Mouse (Mus musculus): ENCODE results near the gene Mipol1. TPM values are rescaled to one million over a fixed set of nuclear protein-coding genes. Genes with fewer than 3 reads are reported as not detected.

The Mipol1 gene
- polyA plus RNA-seq, 1 experiment from 2014 or later, result 10.7 TPM

GRCm38 (mm10) chr12:57196608-57197362 is 33.4 kb upstream of the Mipol1 start:
- TF ChIP-seq CTCF (IDR thresholded peaks at IDR 0.05; ENCODE audit: low read depth), result no peak
- under 1% methylated on average over 59 of the region's 59 CpGs for WGBS
- peak overlapping the region; percentile 30; the same call in 1 of the 2 replicates for H3K27ac ChIP-seq (ENCODE audit: low read depth)

GRCm38 (mm10) chr12:57197363-57198026 is 32.7 kb upstream of the Mipol1 start, which contains the start of gene Slc25a21:
Gene Slc25a21 (minus strand): TSS chr12:57197472.
- ATAC-seq (ENCODE audit: insufficient read depth), result no peak
- TF ChIP-seq CTCF (IDR thresholded peaks at IDR 0.05; ENCODE audit: low read depth), result no peak
- WGBS, result 60% methylated on average over 10 of the region's 10 CpGs

More at GRCm38 (mm10) chr12:57196608-57197362, 33.4 kb upstream of the Mipol1 start:
- Histone ChIP-seq H3K4me2 (peak overlapping the region; percentile 89), H3K27me3 (ENCODE audit: insufficient read depth, low read length) (peaks cover 13% of the 10 kb centered on the region), H3K4me3 (ENCODE audit: low read depth, low read length) (peak overlapping the region; percentile 53), H3K4me1 (ENCODE audit: insufficient read depth) (no peaks in the 10 kb centered on the region), H3K36me3 (ENCODE audit: insufficient read depth) (no peaks in the 10 kb centered on the region), H3K9me3 (ENCODE audit: low read depth, low read length) (no peaks in the 10 kb centered on the region), H3K9ac (peak overlapping the region; percentile 60)
- peak; percentile 67 for ATAC-seq (ENCODE audit: insufficient read depth)
- peak; percentile 63 for DNase-seq

GRCm38 (mm10) chr12:57198269-57198668 is 32.0 kb upstream of the Mipol1 start:
- ATAC-seq (ENCODE audit: insufficient read depth) (no peak), DNase-seq (no peak)
- H3K27me3 ChIP-seq (ENCODE audit: insufficient read depth, low read length), result peaks cover 13% of the 10 kb centered on the region
- no peaks in the 10 kb centered on the region for H3K4me1 ChIP-seq (ENCODE audit: insufficient read depth)
- no peak overlapping the region for H3K4me3 ChIP-seq (ENCODE audit: low read depth, low read length)
- H3K9me3 ChIP-seq (ENCODE audit: low read depth, low read length), result no peaks in the 10 kb centered on the region
- no peaks in the 10 kb centered on the region for H3K36me3 ChIP-seq (ENCODE audit: insufficient read depth)
- no peak overlapping the region for H3K27ac ChIP-seq (ENCODE audit: low read depth)
- TF ChIP-seq CTCF (IDR thresholded peaks at IDR 0.05; ENCODE audit: low read depth), result no peak
- H3K4me2 ChIP-seq, result no peak overlapping the region
- H3K9ac ChIP-seq, result no peak overlapping the region

More at GRCm38 (mm10) chr12:57197363-57198026, 32.7 kb upstream of the Mipol1 start, which contains the start of gene Slc25a21:
- H3K9me3 ChIP-seq (ENCODE audit: low read depth, low read length), result no peaks in the 10 kb centered on the region
- H3K9ac ChIP-seq, result peak within 1 kb of the TSS; percentile 60
- no peaks in the 10 kb centered on the region for H3K36me3 ChIP-seq (ENCODE audit: insufficient read depth)
- peak within 1 kb of the TSS; percentile 42; the same call in 1 of the 2 replicates for H3K27ac ChIP-seq (ENCODE audit: low read depth)
- no peaks in the 10 kb centered on the region for H3K4me1 ChIP-seq (ENCODE audit: insufficient read depth)
- no peak for DNase-seq
- H3K4me2 ChIP-seq, result peak within 1 kb of the TSS; percentile 89
- peak within 1 kb of the TSS; percentile 53 for H3K4me3 ChIP-seq (ENCODE audit: low read depth, low read length)
- H3K27me3 ChIP-seq (ENCODE audit: insufficient read depth, low read length), result peaks cover 13% of the 10 kb centered on the region

- no peaks in the 10 kb centered on the region for H3K4me1 ChIP-seq (ENCODE audit: insufficient read depth)
- no peak overlapping the region for H3K4me3 ChIP-seq (ENCODE audit: low read depth, low read length)
- no peak overlapping the region for H3K9ac ChIP-seq
- no peak for TF ChIP-seq CTCF (IDR thresholded peaks at IDR 0.05; ENCODE audit: low read depth)
- H3K4me2 ChIP-seq, result no peak overlapping the region
- H3K9me3 ChIP-seq (ENCODE audit: low read depth, low read length), result no peaks in the 10 kb centered on the region
- no peak overlapping the region for H3K27ac ChIP-seq (ENCODE audit: low read depth)
- DNase-seq (no peak), ATAC-seq (ENCODE audit: insufficient read depth) (no peak)
- H3K27me3 ChIP-seq (ENCODE audit: insufficient read depth, low read length), result peaks cover 13% of the 10 kb centered on the region
- WGBS, result 92% methylated on average over 2 of the region's 2 CpGs
- H3K36me3 ChIP-seq (ENCODE audit: insufficient read depth), result no peaks in the 10 kb centered on the region
These were observed 30.8 kb upstream of the Mipol1 start for GRCm38 (mm10) chr12:57199427-57199826.

- Histone ChIP-seq H3K4me3 (ENCODE audit: low read depth, low read length) (no peak overlapping the region), H3K4me1 (ENCODE audit: insufficient read depth) (no peaks in the 10 kb centered on the region), H3K36me3 (ENCODE audit: insufficient read depth) (no peaks in the 10 kb centered on the region), H3K9ac (no peak overlapping the region), H3K27ac (ENCODE audit: low read depth) (no peak overlapping the region), H3K27me3 (ENCODE audit: insufficient read depth, low read length) (peaks cover 8% of the 10 kb centered on the region), H3K4me2 (no peak overlapping the region), H3K9me3 (ENCODE audit: low read depth, low read length) (no peaks in the 10 kb centered on the region)
- WGBS, result 92% methylated on average over 3 of the region's 3 CpGs
- no peak for ATAC-seq (ENCODE audit: insufficient read depth)
- no peak for DNase-seq
- no peak for TF ChIP-seq CTCF (IDR thresholded peaks at IDR 0.05; ENCODE audit: low read depth)
These were observed 28.3 kb upstream of the Mipol1 start for GRCm38 (mm10) chr12:57201901-57202300.

- no peak overlapping the region for H3K9ac ChIP-seq
- H3K4me2 ChIP-seq, result no peak overlapping the region
- no peak overlapping the region for H3K4me3 ChIP-seq (ENCODE audit: low read depth, low read length)
- H3K27ac ChIP-seq (ENCODE audit: low read depth), result no peak overlapping the region
- no peak for TF ChIP-seq CTCF (IDR thresholded peaks at IDR 0.05; ENCODE audit: low read depth)
- H3K27me3 ChIP-seq (ENCODE audit: insufficient read depth, low read length), result no peaks in the 10 kb centered on the region
- ATAC-seq (ENCODE audit: insufficient read depth) (no peak), DNase-seq (no peak)
- no peaks in the 10 kb centered on the region for H3K36me3 ChIP-seq (ENCODE audit: insufficient read depth)
- H3K4me1 ChIP-seq (ENCODE audit: insufficient read depth), result no peaks in the 10 kb centered on the region
- no peaks in the 10 kb centered on the region for H3K9me3 ChIP-seq (ENCODE audit: low read depth, low read length)
- 75% methylated on average over 4 of the region's 4 CpGs for WGBS
These were observed 25.9 kb upstream of the Mipol1 start for GRCm38 (mm10) chr12:57204276-57204851.

Measured in lung, embryonic 14.5 days (tissue).